Mouse (Mus musculus): ENCODE data around the gene Zfp326.

The Zfp326 gene

GRCm38 (mm10) chr5:105876068-105876924, at the start of gene Zfp326:
Gene Zfp326, plus strand, starts transcription at chr5:105876565.
- TF ChIP-seq GATA4 (IDR thresholded peaks at IDR 0.05; ENCODE audit: insufficient replicate concordance, low read length), result peak; percentile 40; the same call in 1 of the 2 replicates

- no peak for TF ChIP-seq GATA4 (IDR thresholded peaks at IDR 0.05; ENCODE audit: insufficient replicate concordance, low read length)
Observed at GRCm38 (mm10) chr5:105826916-105827510, 49.4 kb upstream of the Zfp326 start.

GRCm38 (mm10) chr5:105828050-105828449, 48.3 kb upstream of the Zfp326 start:
- peak; percentile 51; the same call in 1 of the 2 replicates for TF ChIP-seq GATA4 (IDR thresholded peaks at IDR 0.05; ENCODE audit: insufficient replicate concordance, low read length)

- no peak for TF ChIP-seq GATA4 (IDR thresholded peaks at IDR 0.05; ENCODE audit: insufficient replicate concordance, low read length)
Observed at GRCm38 (mm10) chr5:105829008-105829586, 47.3 kb upstream of the Zfp326 start.

GRCm38 (mm10) chr5:105832140-105832539, 44.2 kb upstream of the Zfp326 start:
- no peak for TF ChIP-seq GATA4 (IDR thresholded peaks at IDR 0.05; ENCODE audit: insufficient replicate concordance, low read length)

- no peak for TF ChIP-seq GATA4 (IDR thresholded peaks at IDR 0.05; ENCODE audit: insufficient replicate concordance, low read length)
Observed at GRCm38 (mm10) chr5:105833923-105834322, 42.4 kb upstream of the Zfp326 start.

GRCm38 (mm10) chr5:105836006-105836405, 40.4 kb upstream of the Zfp326 start:
- TF ChIP-seq GATA4 (IDR thresholded peaks at IDR 0.05; ENCODE audit: insufficient replicate concordance, low read length), result peak; percentile 81; the same call in 1 of the 2 replicates

GRCm38 (mm10) chr5:105839740-105840310, 36.5 kb upstream of the Zfp326 start:
- no peak for TF ChIP-seq GATA4 (IDR thresholded peaks at IDR 0.05; ENCODE audit: insufficient replicate concordance, low read length)

- TF ChIP-seq GATA4 (IDR thresholded peaks at IDR 0.05; ENCODE audit: insufficient replicate concordance, low read length), result no peak
Observed at GRCm38 (mm10) chr5:105844044-105844753, 32.2 kb upstream of the Zfp326 start.

- no peak for TF ChIP-seq GATA4 (IDR thresholded peaks at IDR 0.05; ENCODE audit: insufficient replicate concordance, low read length)
Observed at GRCm38 (mm10) chr5:105845041-105845440, 31.3 kb upstream of the Zfp326 start.

- no peak for TF ChIP-seq GATA4 (IDR thresholded peaks at IDR 0.05; ENCODE audit: insufficient replicate concordance, low read length)
Observed at GRCm38 (mm10) chr5:105847726-105848125, 28.6 kb upstream of the Zfp326 start.

GRCm38 (mm10) chr5:105849222-105849621, 27.1 kb upstream of the Zfp326 start:
- TF ChIP-seq GATA4 (IDR thresholded peaks at IDR 0.05; ENCODE audit: insufficient replicate concordance, low read length), result peak; percentile 19; the same call in 1 of the 2 replicates

GRCm38 (mm10) chr5:105849643-105850042, 26.7 kb upstream of the Zfp326 start:
- no peak for TF ChIP-seq GATA4 (IDR thresholded peaks at IDR 0.05; ENCODE audit: insufficient replicate concordance, low read length)

- TF ChIP-seq GATA4 (IDR thresholded peaks at IDR 0.05; ENCODE audit: insufficient replicate concordance, low read length), result no peak
Observed at GRCm38 (mm10) chr5:105853271-105853670, 23.1 kb upstream of the Zfp326 start.

- no peak for TF ChIP-seq GATA4 (IDR thresholded peaks at IDR 0.05; ENCODE audit: insufficient replicate concordance, low read length)
Observed at GRCm38 (mm10) chr5:105857486-105857885, 18.9 kb upstream of the Zfp326 start.
